Mouse (Mus musculus) forebrain, embryonic 16.5 days (tissue): ENCODE measurements around the gene Mecom. TPM values are rescaled to one million over a fixed set of nuclear protein-coding genes. Genes with fewer than 3 reads are reported as not detected.

Experiments
- ATAC-seq: fragments of 200-750 bp; cut with Nextera tagmentation; 2 replicates; pipeline ENCODE4 v1.8.0; 2017; ENCODE audit warnings: mild to moderate bottlenecking, moderate library complexity
- H3K27ac ChIP-seq: fragments of 300-500 bp; sonication (generic); 2 replicates; pipeline ENCODE4 v1.5.1; 2014; ENCODE audit warnings: low read length, control low read depth
- H3K27me3 ChIP-seq: fragments of 300-500 bp; sonication (generic); replicated peaks from 2 replicates; pipeline ENCODE4 v1.6.1; 2014; ENCODE audit warnings: low read length; ENCODE audit not compliant: control insufficient read depth, insufficient read depth
- H3K36me3 ChIP-seq: fragments of 300-500 bp; sonication (generic); 2 replicates; pipeline ENCODE4 v1.6.1; 2014; ENCODE audit not compliant: control insufficient read depth, insufficient read depth
- H3K4me1 ChIP-seq: fragments of 300-500 bp; sonication (generic); replicated peaks from 2 replicates; pipeline ENCODE4 v1.6.1; 2014; ENCODE audit warnings: low read length; ENCODE audit not compliant: control insufficient read depth, insufficient read depth
- H3K4me2 ChIP-seq: fragments of 300-500 bp; sonication (generic); 2 replicates; pipeline ENCODE4 v1.6.1; 2014; ENCODE audit warnings: mild to moderate bottlenecking, low read length, control low read depth
- H3K4me3 ChIP-seq: fragments of 300-500 bp; sonication (generic); replicated peaks from 2 replicates; pipeline ENCODE4 v1.5.1; 2014; ENCODE audit warnings: mild to moderate bottlenecking, low read length, control low read depth
- H3K9ac ChIP-seq: fragments of 300-500 bp; sonication (generic); replicated peaks from 2 replicates; pipeline ENCODE4 v1.6.1; 2014; ENCODE audit warnings: low read depth, low read length, control low read depth
- H3K9me3 ChIP-seq: fragments of 300-500 bp; sonication (generic); 2 replicates; pipeline ENCODE4 v1.6.1; 2016; ENCODE audit warnings: low read length; ENCODE audit not compliant: control insufficient read depth
- WGBS: fragments of 180-500 bp; shearing (Covaris S2); extraction: QIAGEN DNeasy Blood & Tissue Kit; methylation state at CpG from one replicate; pipeline ENCODE4 v1.1.7; 2014; 5-methylcytosine and 5-hydroxymethylcytosine counted together
- polyA plus RNA-seq: library from polyadenylated mRNA; unstranded; fragments of >200 nt; fragmentation: Nextera tagmentation; extraction: Ambion mirVana; gene quantifications from 2 replicates; pipeline ENCODE4 v1.2.1, GENCODE M21; 2015

The Mecom gene
- polyA plus RNA-seq, 1 experiment from 2014 or later, result 2.1 TPM

DNA sequence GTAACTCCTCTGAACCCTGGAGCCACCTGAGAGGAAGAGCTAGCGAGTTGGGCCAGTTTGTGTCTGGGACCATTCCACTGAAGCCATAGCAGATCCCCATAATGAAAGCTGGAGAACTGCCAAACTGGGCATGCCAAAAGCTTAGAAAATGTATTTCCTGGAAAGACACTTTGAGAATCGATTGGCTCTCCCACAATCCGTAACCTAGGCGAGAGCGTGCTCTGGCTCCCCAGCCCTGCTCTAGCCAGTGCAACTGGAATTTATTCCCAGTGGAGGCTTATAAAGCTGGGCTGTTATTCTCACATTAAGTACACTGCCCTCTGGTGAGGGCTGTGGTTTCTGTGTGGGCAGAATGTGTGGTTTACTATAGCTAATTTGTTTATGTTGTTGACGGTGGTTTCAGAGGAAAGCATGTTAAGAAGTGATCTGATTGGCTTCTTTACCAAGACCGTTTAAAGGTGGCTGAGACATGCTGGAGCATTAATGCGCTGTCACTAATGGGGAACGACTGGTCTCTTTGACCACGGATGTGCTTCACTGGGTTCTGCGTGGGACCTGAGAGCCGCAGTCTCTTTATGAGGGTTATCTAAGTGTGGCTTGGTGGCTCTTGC is 301.3 kb downstream of the Mecom start:
- H3K4me3 ChIP-seq, result no peak overlapping the region
- H3K36me3 ChIP-seq, result no peaks in the 10 kb centered on the region
- 83% methylated on average over 12 of the region's 12 CpGs for WGBS
- no peak overlapping the region for H3K4me2 ChIP-seq
- no peak overlapping the region for H3K27ac ChIP-seq
- no peaks in the 10 kb centered on the region for H3K9me3 ChIP-seq
- H3K27me3 ChIP-seq, result no peaks in the 10 kb centered on the region
- H3K9ac ChIP-seq, result no peak overlapping the region
- no peak for ATAC-seq
- H3K4me1 ChIP-seq, result no peaks in the 10 kb centered on the region

DNA sequence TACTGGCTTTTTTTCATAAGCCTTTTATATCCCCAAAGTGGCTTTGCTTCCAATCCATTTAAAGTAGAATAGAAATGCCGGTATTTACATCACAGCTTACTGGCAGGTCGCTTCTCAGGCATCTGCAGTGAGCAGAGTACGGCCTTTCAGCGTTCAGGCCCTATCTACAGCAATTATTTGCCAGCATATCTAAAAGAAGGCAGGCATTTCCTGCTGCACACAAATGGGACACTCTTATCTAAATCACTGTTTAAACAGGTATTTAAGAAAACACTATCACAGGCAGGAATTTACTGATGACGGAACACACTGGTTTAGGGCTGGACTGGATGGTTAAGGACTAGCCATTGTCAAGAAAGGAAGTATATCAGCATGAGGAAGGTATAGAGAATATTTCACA is 301.9 kb downstream of the Mecom start:
- no peak overlapping the region for H3K4me3 ChIP-seq

GRCm38 (mm10) chr3:30244401-30244871 is 303.4 kb downstream of the Mecom start:
- Histone ChIP-seq H3K4me3 (no peak overlapping the region), H3K4me1 (no peaks in the 10 kb centered on the region), H3K4me2 (no peak overlapping the region), H3K9ac (no peak overlapping the region), H3K36me3 (no peaks in the 10 kb centered on the region), H3K27me3 (no peaks in the 10 kb centered on the region), H3K27ac (no peak overlapping the region), H3K9me3 (no peaks in the 10 kb centered on the region)
- no peak for ATAC-seq
- WGBS, result 24% methylated on average over 7 of the region's 7 CpGs

More for the DNA sequence above, 301.9 kb downstream of the Mecom start:
- WGBS, result 82% methylated on average over 5 of the region's 5 CpGs
- no peak overlapping the region for H3K9ac ChIP-seq
- no peak for ATAC-seq
- H3K9me3 ChIP-seq, result no peaks in the 10 kb centered on the region
- H3K4me1 ChIP-seq, result no peaks in the 10 kb centered on the region
- H3K36me3 ChIP-seq, result no peaks in the 10 kb centered on the region
- H3K27me3 ChIP-seq, result no peaks in the 10 kb centered on the region
- no peak overlapping the region for H3K4me2 ChIP-seq
- H3K27ac ChIP-seq, result no peak overlapping the region

DNA sequence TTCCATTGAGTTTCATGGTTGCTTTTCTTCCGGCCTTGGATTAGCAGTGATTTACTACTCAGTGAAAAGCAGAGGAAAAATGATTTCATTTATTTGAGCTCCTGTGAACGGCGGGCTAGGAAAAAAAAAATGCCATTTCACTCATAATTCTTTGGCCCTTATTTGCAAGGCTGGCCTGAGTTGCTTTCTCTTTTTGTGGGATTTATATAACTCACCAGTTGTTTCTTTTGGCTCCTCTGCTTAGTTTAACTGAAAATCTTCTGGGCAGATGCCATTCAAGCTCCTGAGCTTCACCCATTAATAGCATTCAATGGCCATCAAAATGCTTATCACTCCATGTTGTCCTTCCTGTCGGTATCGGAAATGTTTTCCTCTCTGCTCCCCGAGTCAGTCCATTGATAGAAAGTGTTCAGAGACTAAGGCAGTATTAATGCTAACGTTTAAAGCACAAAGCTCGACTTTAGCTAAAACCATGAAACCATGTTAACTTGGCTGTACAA is 304.0 kb downstream of the Mecom start:
- no peak overlapping the region for H3K9ac ChIP-seq
- no peaks in the 10 kb centered on the region for H3K27me3 ChIP-seq
- 69% methylated on average over 8 of the region's 8 CpGs for WGBS
- H3K4me1 ChIP-seq, result no peaks in the 10 kb centered on the region
- H3K4me3 ChIP-seq, result no peak overlapping the region
- no peaks in the 10 kb centered on the region for H3K9me3 ChIP-seq
- ATAC-seq, result no peak
- H3K36me3 ChIP-seq, result no peaks in the 10 kb centered on the region
- no peak overlapping the region for H3K4me2 ChIP-seq
- no peak overlapping the region for H3K27ac ChIP-seq

DNA sequence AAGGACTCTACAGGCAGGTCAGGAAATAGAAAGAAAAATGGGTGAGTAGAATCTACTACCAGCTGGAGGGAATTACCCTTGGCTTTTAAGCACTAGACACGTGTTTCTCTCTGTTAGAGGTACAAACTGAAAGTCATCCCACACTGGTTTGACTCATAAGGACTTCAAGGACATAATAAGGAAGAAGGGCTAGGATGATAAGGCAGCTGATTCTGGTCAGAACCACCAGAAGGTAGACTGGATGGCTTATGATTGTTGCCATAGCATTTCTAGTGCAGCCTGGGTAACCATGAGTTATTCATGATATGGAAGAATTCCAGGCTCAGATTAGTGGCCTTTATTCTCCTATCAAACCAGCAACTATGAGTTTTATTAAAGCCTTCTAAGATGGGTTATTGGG is 308.4 kb downstream of the Mecom start:
- no peaks in the 10 kb centered on the region for H3K36me3 ChIP-seq
- no peak overlapping the region for H3K9ac ChIP-seq
- H3K4me3 ChIP-seq, result no peak overlapping the region
- no peaks in the 10 kb centered on the region for H3K27me3 ChIP-seq
- no peak for ATAC-seq
- no peak overlapping the region for H3K4me2 ChIP-seq
- no peak overlapping the region for H3K27ac ChIP-seq
- WGBS, result 74% methylated on average over 1 of the region's 1 CpGs
- no peaks in the 10 kb centered on the region for H3K4me1 ChIP-seq
- H3K9me3 ChIP-seq, result no peaks in the 10 kb centered on the region

GRCm38 (mm10) chr3:30237493-30237892 is 310.3 kb downstream of the Mecom start:
- ATAC-seq, result no peak
- Histone ChIP-seq H3K9ac (no peak overlapping the region), H3K27me3 (no peaks in the 10 kb centered on the region), H3K27ac (no peak overlapping the region), H3K4me1 (no peaks in the 10 kb centered on the region), H3K9me3 (no peaks in the 10 kb centered on the region), H3K4me3 (no peak overlapping the region), H3K4me2 (no peak overlapping the region), H3K36me3 (no peaks in the 10 kb centered on the region)
- WGBS, result 96% methylated on average over 5 of the region's 5 CpGs

DNA sequence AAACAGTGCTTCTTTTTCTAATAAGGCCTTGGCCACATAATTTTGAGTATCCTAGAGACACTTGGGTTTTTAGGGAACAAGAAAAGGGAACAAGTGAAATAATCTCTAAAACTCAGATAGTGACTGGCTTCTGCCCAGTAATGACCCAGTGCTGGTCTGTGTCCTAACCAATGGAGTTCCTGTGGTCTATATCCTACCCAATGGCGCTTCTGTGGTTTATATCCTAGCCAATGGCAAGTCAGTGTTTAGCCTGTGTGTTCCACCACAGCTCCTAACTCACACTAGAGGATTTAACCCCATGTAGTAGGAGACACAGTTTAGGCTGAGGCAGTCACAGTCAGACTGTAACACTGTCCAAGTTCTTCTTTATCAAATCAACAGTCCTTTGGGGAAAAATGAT is 313.8 kb downstream of the Mecom start:
- ATAC-seq, result no peak
- H3K27me3 ChIP-seq, result no peaks in the 10 kb centered on the region
- no peak overlapping the region for H3K9ac ChIP-seq
- H3K4me2 ChIP-seq, result no peak overlapping the region
- no peak overlapping the region for H3K4me3 ChIP-seq
- H3K27ac ChIP-seq, result no peak overlapping the region
- H3K36me3 ChIP-seq, result no peaks in the 10 kb centered on the region
- WGBS, result 97% methylated on average over 1 of the region's 1 CpGs
- H3K9me3 ChIP-seq, result no peaks in the 10 kb centered on the region
- no peaks in the 10 kb centered on the region for H3K4me1 ChIP-seq

DNA sequence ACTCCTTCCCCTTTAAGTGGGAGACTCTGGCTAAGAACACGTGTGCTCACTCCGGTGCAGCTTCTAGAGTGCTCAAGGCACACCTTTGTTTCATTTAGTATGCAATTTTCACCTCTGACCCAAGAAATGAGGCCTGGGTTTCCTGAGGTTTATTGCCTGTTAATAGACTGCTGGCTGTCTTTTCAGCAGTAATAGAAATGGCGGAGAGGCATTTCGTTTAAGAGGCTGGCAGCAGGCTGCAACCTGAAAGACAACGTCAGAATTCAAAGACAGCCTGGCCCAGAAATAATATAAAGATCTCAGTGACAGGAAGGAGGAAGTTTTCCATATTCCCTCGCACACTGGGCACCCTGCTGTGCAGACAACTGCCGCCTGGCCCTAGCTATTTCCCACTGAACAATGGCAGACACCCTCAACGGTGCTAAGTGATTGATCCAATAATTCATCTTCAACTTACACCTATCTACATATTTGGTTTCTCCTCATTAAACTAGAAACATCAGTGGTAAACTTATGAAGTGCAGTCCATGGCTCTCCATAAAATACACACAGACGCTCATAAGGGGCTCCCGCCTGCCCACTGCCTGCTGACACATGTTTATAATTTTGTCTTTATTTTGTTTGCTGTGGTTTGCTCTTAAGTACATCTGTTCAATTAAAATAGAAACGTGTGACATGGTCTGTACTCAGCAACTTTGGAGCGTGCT is 319.7 kb downstream of the Mecom start:
- H3K4me1 ChIP-seq, result peaks cover 13% of the 10 kb centered on the region
- 33% methylated on average over 12 of the region's 12 CpGs for WGBS
- no peak overlapping the region for H3K27ac ChIP-seq
- H3K9me3 ChIP-seq, result no peaks in the 10 kb centered on the region
- H3K9ac ChIP-seq, result no peak overlapping the region
- H3K4me3 ChIP-seq, result no peak overlapping the region
- no peak for ATAC-seq
- H3K36me3 ChIP-seq, result no peaks in the 10 kb centered on the region
- H3K27me3 ChIP-seq, result 0 out of 2 replicates have a peak, but pooled peaks cover 2% of the 10 kb centered on the region
- H3K4me2 ChIP-seq, result no peak overlapping the region

DNA sequence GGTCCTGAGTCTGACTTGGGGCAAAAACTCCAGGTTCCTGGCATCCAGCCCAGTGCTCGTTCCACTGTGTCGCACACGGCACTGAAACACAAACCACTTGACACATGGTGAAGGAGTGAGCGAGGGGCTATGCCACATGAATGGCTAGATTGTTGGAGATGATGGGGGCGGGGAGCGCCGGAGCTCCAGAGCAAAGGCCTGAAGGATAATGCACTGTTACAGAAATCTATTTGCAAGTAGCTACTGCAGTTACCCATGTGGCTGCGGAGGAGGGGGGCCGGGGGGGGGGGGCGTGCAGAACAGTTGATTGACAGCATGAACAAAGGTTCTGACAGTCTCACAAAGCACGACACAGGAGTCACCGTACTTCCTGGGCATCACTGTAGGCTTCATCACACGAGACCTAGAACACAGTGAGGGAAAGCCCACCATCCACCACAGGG is 320.9 kb downstream of the Mecom start:
- H3K36me3 ChIP-seq, result no peaks in the 10 kb centered on the region
- no peak overlapping the region for H3K4me3 ChIP-seq
- peak overlapping the region; percentile 24 for H3K4me2 ChIP-seq
- peak; percentile 90 for ATAC-seq
- WGBS, result 5% methylated on average over 13 of the region's 13 CpGs
- peaks cover 5% of the 10 kb centered on the region for H3K27me3 ChIP-seq
- H3K27ac ChIP-seq, result no peak overlapping the region
- no peak overlapping the region for H3K9ac ChIP-seq
- H3K9me3 ChIP-seq, result no peaks in the 10 kb centered on the region
- H3K4me1 ChIP-seq, result peaks cover 13% of the 10 kb centered on the region
